Mouse (Mus musculus): ENCODE data around the gene Tns1.
A peak's percentile ranks its signal among the peaks of the same experiment; 100 is the strongest.

Gene Tns1

DNA sequence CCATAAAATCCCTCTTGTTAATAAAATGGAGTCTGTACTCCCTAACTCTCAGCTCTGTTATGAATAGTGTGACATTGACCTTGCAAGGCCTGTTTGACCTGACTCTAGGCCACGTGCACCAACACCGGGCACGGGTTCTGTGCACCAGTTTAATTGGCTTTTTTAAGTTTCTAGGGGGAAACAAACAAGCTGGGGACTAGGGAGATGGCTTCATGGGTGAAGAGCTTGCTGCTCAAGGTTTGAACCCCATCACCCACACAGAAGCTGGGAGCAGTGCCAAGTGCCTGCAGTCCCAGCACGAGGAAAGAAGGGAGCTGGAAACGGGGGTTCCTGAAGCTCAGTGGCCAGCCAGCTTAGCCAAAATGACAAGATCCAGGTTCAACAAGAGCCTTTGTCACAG is 192.4 kb downstream of the Tns1 start:
- DNase-seq (ENCODE audit: low spot score), result no peak

DNA sequence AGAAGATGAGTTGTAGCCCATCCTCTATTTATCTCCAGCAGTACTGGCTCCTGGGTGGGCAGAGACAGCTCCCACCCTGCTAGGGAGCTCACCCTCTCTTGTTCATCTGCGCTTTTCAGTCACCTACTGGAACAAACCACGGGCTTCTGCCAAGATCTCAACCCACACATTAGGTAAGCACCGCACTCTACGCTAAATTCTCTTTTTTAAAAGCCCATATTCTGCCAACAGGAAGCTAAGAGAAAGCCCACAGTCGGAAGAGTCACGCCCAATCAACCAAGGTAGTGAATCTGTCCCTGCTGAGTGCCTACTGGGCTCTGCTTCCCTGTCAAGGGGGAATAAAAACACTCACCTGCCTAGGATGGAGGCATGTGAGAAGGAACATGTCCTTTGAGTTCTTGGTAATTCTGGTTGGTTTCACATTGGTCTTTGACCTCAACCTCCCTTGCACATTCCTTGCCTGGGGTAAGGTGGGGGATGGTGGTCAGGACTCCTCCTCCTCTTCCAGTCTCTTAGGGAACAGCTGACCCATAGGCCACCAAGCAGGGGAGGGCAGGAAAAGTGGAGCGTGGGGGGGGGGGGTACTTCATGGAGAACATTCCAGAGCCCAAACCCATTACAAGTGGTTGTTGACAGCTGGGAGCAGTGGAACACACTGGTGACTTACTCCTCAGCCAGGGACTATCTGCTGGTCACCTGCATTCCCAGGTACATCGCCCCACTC is 193.7 kb downstream of the Tns1 start:
- peak; percentile 65 for DNase-seq (ENCODE audit: low spot score)

DNA sequence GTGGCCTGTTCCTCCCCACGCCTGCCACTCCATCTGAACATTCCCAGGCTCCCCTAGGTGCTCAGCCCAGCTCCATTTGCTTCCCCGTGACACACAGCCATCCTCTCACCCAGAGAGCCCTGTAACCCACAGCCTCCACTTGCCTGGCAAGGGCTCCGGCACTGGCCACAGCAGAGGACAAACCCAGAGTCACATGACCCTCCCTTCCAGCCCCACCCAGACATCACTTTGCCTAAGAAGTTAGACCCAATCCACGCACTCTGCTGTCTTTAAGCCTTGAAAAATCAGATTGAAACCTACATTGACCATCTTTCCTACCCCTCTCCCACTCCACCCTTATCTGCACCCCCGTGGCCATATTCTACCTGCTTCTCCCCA is 194.3 kb downstream of the Tns1 start:
- no peak for DNase-seq (ENCODE audit: low spot score)

DNA sequence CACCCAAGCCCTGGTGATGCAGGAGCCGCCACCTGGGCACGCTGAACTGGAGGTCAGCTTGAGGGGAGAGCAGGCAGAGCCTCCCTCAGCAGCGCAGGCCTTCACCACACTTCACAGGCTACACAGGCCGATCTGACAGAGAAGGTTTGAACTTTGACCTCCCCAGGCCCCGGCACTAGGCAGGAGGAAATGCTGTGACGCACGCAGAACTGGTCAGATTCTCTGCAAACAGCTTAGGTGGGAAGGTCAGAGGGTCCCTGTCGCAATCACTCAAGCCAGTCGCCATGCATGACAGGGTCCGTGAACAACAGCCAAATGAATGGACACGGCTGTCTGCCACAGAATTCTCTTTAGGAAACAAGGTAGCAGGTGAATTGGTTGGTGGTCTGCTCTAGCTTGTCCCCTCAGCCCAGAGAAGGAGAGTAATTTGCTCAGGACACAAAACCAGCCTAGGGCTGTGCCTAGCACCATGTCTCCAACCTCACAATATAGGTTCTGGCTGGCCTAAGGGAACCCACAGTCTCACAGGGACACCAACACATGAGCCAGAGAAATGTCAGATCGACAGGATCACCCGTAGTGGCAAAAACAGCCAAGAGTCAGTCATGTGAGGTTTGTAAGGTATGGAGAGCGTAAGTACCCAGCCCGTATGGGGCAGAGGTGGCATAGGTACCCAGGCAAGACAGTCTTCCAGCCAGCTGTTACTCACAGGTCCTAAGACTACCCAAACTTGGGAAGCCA is 194.9 kb downstream of the Tns1 start:
- DNase-seq (ENCODE audit: low spot score), result no peak

DNA sequence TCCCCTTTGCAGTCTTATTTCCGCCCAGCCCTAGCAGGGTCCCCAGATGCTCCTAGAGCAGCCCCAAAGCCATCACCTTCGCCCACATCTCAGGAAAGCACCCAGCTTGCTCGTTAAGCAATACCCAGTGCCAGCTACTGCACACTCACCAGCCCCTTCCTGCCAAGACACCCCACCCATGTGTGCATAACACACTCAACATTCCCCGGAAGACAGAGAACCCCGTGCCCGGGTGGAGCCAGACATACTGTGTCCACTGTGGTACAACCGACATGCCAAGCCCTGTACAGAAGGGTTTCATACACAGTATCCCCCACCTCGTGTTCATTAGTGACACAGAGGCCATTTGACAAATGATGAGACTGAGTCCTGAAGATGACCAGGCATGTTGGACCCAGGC is 195.9 kb downstream of the Tns1 start:
- peak; percentile 86 for DNase-seq (ENCODE audit: low spot score)

DNA sequence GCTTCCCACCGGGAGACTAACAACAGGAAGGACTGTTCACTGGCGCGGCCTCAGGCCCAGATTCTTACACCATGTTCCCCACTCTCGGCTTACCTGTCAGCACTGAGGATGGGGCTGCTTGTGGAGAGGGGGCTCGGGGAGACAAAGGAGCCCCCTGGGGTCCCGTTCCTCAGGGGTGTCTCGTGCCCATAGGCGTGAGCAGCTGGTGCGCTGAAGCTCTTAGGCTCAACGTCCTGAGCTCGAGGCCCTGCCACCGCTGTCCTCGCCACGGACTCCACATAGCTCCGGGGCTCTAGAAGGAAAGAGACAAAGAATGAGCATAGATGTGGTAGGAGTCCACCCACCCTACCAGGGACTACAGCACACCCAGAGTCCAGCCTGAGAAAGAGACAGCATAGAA is 196.4 kb downstream of the Tns1 start:
- DNase-seq (ENCODE audit: low spot score), result no peak

DNA sequence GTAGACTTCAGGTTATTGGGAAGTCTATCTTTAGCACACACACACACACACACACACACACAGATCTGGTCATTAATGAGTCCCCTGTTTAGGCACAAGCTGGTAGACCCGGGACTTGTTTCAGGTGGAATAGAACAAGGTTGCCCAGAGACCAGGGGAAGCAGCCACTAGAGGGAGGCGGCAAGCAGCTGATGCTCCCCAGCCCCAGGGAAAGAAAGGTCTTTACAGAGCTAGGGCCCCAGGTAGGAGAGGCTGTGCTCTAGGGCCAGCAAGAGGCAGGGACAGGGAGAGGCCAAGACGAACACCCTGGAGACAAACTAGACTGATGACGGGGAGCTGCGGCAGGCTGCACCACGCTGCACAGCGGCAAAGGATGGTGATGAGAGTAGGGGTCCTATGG is 198.0 kb downstream of the Tns1 start:
- no peak for DNase-seq (ENCODE audit: low spot score)

DNA sequence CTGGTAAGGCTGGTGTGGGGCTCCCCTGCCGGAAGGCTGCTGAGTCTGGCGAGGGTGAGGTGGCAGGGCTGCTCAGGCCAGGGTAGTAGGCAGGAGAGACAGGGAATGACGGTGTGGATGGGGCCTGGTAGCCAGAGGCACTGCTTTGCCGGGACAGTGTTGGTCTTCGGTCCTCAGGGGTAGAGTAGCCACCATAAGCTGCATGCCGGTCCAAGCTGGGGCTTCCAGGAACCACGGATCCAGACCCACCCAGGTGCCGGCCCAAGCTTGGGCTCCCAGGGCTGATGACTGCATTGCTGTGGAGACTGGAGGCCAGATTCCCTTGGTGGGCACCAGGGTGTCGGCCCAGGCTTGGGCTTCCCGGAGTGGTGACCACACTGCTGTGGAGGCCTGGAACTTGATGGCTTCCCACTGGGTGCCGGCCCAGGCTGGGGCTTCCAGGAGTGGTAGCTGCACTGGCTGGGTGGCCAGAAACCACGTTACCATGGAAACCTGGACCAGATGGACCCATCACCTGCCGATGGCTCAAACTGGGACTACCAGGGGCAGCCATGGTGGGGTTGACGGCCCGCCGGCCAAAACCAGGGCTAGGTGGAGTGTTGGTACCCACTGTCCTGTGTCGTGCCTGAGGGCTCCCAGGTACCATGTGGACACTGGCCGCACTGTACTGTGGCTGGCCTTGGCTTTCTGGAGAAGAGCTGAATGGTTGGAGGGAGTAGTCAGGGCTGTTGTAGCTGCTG is 199.2 kb downstream of the Tns1 start:
- no peak for DNase-seq (ENCODE audit: low spot score)

DNA sequence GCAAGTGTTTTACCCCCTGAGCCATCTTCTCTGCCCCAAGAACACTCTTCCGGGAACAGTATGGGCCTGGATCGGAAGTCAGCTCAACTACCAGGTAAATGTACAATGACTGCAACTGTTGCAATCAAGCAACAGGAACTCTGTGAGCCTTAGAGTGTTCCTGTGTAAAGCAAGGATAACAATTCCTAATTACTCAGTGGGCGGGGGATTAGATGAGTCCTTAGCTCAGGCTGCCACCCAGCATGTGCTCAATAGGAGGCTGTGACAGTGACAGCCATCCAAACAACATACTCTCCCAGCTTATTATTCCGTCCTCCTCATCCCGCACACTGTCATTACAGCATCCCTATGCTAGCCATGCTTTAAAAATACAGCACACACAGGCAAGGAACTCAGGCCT is 200.0 kb downstream of the Tns1 start:
- no peak for DNase-seq (ENCODE audit: low spot score)

DNA sequence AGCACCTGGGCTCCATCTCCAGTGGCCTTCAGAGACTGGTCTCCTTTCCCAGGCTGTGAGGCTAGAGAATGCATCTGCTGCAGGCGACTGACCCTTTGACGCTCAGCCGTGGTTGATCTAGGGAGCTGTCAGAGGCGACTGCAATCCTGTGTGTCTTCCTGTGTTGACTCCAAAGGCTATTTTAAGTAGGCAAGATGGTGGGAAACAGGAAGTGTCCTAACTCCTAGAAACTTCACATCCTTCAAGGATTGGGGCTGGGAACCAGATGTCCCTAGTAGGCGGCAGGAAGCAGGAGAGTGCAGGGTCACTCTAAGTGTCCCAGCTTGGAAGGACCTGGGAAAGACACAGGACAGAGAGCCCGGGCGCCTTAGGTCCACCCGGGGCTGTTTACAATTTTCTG is 201.1 kb downstream of the Tns1 start:
- DNase-seq (ENCODE audit: low spot score), result peak; percentile 83

DNA sequence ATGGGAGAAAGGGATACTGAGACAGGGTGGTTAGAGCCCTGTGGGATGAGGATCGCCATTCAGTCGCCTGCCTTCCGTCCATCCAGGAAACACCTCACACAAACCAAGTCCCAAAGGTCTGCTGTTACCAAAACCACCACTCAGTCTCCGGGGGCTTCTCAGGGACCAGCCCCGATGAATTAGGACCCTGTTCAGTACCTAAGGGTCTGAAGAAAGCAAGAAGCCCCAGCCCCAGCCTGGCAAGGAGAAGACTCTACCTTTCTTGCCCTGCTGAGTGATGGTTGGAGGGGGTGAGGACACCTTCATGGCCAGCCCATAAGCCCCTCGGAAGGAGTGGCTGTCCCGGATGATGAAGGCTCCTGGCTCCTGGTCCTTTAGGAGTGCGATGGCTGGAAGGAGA is 203.5 kb downstream of the Tns1 start:
- DNase-seq (ENCODE audit: low spot score), result no peak

DNA sequence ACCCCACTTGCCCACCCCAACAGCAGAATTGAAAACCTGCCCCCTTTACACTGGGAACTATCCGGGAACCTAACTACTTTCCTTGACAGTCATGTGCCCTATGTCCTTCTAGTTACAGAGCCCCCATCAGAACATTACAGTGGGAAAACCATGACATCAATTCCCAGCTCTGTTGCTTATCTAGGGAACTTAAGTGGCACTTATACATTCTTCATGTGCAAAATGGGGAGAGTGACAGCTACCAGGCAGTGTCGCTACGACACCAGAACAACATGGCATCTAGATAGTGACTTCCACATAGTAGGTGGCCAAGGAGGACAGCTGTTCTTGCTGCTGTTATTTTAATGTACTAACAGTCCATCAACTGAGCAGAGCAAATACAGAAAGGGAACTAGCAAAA is 204.3 kb downstream of the Tns1 start:
- DNase-seq (ENCODE audit: low spot score), result no peak

DNA sequence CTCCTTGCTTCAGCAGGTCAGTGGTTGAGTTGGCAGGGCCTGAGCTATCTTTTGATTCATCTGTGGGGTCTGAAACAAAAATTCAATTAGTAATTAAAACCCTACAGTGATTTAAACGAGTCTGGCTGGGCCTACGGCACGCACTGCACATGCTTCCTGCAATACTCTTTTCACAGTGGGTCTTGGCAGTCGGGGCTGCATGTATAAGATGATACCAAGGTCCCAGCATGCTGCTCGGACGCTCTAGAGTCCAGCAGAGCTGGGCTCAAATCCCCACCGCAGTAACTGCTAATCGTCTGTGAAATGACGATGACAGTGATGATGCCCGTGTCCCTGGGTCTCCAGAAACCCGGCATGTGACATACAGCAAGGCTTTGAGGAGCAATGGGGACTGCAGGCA is 206.2 kb downstream of the Tns1 start:
- no peak for DNase-seq (ENCODE audit: low spot score)

DNA sequence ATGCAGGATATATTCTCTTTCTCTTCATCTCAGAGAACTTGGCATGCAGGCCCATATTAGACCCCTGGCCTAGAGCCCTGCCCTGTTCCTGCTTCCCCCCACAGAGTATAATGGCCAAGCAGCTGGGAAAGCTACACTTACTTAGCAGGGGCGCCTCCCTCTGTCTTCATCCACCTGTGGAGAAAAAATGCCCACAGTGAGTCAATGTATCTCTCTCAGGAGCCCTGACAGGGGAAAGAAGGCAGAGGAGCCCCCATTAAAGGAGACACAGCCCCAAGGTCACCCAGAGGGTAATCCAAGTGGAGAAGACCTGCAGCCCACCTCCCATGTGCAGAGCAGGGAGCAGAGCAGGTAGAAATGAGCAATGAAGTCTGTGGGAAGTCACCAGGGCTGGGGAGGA is 208.0 kb downstream of the Tns1 start:
- no peak for DNase-seq (ENCODE audit: low spot score)

DNA sequence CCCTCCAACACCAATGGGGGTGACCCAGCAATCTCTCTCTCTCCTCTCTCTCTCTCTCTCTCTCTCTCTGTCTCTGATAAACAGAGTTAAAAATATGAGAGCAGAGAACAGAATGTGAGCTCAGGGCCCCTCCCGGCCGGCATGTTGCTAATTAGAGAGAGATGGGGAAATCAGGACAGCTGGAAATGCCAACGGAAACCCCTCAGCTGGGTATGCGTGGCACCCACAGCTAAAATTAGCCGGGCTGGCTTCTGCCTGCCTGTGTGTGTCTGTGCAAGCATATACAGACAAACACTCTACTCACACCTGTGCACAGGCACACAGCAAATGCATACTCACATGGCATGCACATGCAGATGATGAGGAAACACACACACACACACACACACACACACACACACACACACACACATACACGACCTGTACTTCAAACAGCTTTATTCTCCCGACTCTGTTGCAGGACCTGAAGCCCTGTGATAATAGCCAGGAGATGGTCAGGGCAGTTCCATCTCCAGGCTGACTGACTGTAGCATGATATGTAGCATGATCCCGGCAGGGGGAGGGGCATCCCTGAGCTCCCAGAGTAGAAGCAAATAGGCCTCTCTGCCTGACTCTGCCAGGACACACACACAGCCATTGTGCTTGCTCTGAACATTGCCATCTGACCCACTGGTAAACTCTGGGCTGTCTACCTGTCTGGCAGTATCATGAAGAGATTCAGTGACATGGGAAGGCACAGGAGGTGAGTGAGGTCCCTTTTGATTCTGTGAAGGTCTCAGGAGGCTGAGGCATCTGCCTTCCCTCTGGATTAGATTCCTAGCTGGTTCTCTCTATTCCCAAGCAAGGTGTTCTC is 208.8 kb downstream of the Tns1 start:
- DNase-seq (ENCODE audit: low spot score), result no peak

DNA sequence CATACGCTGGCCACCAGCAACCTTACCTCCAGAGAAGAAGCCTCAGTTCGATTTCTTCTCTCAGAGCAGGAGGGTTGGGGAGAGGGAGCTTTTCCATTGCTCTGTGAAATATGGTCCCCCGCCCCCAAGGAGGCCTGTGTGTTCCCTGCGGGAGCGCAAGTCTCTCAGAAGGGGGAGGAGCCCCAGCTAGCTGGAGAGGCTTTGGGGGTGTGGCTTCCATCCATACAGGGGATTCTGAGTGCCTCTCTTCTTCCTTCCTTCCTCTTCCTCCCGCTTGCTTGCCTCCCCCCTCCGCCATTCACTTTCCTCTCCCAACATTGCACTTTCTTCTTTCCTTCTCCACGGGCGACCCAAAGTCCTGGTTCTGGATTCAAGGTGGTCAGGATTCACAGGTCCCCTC is 210.2 kb downstream of the Tns1 start:
- DNase-seq (ENCODE audit: low spot score), result no peak

DNA sequence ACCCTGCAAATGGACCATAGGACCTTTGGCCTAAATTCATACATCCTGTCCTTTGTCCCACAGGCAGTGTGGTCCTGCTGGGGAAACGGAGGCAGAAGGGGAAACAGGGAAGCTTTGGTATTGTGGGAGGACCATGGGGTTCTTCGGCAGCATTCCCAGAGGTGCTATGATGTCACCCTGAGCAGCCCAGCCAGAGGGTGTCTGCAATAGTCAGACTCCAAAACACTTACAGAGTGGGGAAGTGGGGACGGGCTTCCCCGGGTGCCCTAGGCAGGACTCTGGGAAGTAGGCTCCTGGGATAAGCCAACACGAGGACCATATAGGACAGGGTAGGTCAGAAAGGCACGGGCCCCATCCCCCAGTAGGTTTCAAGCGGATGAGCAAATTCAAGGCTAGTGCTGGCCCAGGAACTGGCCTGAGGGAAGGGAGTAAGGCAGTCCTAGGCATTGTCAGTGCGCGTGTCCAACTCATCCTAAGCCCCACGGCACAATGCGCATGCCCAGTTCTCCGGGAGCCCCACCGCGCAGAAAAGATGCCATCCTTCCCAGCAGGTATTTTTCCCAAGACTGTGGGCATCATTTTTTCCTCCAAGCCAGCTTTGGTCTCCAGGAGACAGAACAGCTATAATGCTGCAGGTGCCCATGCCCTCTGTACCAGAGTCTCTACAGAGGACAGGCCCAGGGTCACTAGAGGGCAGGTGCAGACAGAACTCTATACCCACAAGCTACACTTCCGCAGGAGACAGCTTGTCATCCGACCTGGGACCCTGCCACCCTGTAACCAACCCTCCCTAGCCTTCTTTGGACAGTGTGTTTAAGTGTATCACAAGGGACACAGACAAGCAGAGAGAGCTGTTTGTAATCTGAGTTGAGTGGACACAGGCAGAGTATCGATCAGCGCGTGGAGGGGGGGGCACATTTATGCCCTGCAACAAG is 210.9 kb downstream of the Tns1 start:
- DNase-seq (ENCODE audit: low spot score), result no peak

DNA sequence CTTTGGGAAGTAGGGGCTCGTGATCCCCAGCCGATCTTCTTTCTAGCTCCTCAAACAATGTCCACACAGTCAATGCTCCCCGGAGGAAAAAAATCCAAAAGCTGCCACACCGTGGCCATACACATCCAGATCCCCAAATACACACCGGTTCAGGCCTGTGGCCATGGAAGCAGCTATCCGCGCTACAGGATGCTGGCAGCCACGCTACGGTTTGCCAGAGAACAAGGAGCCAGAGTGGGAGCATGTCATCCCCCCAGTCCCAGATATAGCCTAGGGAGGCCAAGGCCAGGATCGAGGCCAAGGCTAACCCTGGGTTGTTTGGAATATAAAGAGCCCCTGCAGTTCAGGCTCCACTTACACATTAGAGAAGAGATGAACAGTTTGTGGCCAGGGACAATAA is 211.8 kb downstream of the Tns1 start:
- DNase-seq (ENCODE audit: low spot score), result no peak

DNA sequence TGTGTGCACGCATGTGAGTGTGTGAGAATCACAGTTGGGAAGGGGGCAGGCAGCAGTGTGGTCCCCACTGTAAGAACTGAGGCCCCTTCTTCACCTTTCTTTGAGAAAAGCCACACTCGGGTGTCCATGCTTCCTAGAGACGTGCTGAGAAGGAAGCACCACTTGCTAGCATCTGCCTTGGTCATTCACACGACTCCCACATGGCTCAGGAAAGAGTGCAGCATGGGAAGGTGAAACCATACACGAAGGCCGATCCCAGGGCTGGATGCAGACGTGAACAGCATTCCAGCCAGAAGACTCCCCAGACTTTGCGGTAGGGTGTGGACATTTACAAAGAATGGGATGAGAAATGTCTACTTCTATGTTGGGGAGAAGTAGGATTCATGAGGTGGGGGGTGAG is 212.3 kb downstream of the Tns1 start:
- no peak for DNase-seq (ENCODE audit: low spot score)

DNA sequence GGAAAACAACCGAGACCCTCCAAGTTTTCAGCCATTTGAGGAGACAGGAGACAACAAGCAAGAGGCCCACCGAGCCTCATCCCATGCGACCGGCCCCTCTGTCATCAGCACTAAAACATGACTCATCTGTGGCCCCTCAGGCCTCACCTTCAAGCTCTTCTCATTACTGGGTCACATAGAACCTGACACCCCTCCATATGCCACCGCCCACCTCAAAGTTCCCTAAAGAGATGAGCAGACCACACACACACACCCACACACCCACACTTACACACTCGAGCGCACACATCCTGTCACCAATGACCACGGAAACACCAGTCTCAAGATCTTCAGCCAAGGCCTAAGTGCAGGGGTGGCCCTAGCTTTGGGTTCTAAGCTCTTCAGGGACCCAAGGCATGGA is 213.5 kb downstream of the Tns1 start:
- no peak for DNase-seq (ENCODE audit: low spot score)

DNA sequence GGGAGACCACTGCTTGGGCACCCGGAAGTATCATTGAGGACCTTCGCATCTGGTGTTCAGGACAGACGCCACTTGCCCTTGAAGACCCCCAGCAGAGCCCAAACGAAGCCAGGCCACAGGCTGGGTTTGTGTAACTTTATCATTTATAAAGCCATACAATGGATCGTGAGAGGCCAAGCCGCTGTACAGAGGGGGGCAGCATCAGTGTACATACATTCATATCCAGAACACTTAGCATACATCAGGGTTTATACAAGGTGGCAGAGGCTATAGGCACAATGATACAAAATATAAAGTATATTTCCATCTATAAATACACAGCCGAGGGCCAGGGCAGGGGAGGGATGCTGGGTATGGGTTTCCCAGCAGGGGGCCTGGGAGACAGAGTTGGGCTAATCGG is 214.1 kb downstream of the Tns1 start:
- no peak for DNase-seq (ENCODE audit: low spot score)
